Mouse (Mus musculus) stomach, embryonic 15.5 days (tissue): ENCODE data around the gene Dynlt3. TPM values are rescaled to one million over a fixed set of nuclear protein-coding genes. Genes with fewer than 3 reads are reported as not detected.
"Not testable (repeated sequence)": the region's sequence is repeated elsewhere in the genome, so short reads cannot be mapped to it uniquely, and the experiment has no call there.

ENCODE experiments used
- ATAC-seq: fragments of 200-750 bp; cut with Nextera tagmentation; 2 replicates; pipeline ENCODE4 v1.8.0; 2017; ENCODE audit warnings: low read depth, moderate number of reproducible peaks, moderate TSS enrichment; ENCODE audit not compliant: insufficient read depth, low FRiP score
- H3K27ac ChIP-seq: fragments of 300-500 bp; sonication (generic); 2 replicates; pipeline ENCODE4 v1.5.1; 2015; ENCODE audit warnings: mild to moderate bottlenecking, inconsistent platforms
- H3K27me3 ChIP-seq: fragments of 300-500 bp; sonication (generic); replicated peaks from 2 replicates; pipeline ENCODE4 v1.6.1; 2015; ENCODE audit warnings: inconsistent platforms
- H3K36me3 ChIP-seq: fragments of 300-500 bp; sonication (generic); 2 replicates; pipeline ENCODE4 v1.6.1; 2015; ENCODE audit warnings: inconsistent platforms
- H3K4me1 ChIP-seq: fragments of 300-500 bp; sonication (generic); 2 replicates; pipeline ENCODE4 v1.6.1; 2015; ENCODE audit warnings: inconsistent platforms
- H3K4me2 ChIP-seq: fragments of 300-500 bp; sonication (generic); 2 replicates; pipeline ENCODE4 v1.6.1; 2015; ENCODE audit warnings: mild to moderate bottlenecking, inconsistent platforms
- H3K4me3 ChIP-seq: fragments of 300-500 bp; sonication (generic); replicated peaks from 2 replicates; pipeline ENCODE4 v1.5.1; 2015; ENCODE audit warnings: inconsistent platforms
- H3K9ac ChIP-seq: fragments of 300-500 bp; sonication (generic); 2 replicates; pipeline ENCODE4 v1.6.1; 2015; ENCODE audit warnings: inconsistent platforms
- H3K9me3 ChIP-seq: fragments of 300-500 bp; sonication (generic); 2 replicates; pipeline ENCODE4 v1.6.1; 2016; ENCODE audit warnings: inconsistent platforms
- WGBS: fragments of 180-500 bp; shearing (Covaris S2); methylation state at CpG from one replicate; pipeline ENCODE4 v1.1.7; 2015; 5-methylcytosine and 5-hydroxymethylcytosine counted together
- polyA plus RNA-seq: library from polyadenylated mRNA; unstranded; fragments of >200 nt; fragmentation: Nextera tagmentation; extraction: Ambion mirVana; gene quantifications from 2 replicates; pipeline ENCODE4 v1.2.1, GENCODE M21; 2015

Dynlt3 gene
- 70.2 and 77.6 TPM in 2 replicates for polyA plus RNA-seq

DNA sequence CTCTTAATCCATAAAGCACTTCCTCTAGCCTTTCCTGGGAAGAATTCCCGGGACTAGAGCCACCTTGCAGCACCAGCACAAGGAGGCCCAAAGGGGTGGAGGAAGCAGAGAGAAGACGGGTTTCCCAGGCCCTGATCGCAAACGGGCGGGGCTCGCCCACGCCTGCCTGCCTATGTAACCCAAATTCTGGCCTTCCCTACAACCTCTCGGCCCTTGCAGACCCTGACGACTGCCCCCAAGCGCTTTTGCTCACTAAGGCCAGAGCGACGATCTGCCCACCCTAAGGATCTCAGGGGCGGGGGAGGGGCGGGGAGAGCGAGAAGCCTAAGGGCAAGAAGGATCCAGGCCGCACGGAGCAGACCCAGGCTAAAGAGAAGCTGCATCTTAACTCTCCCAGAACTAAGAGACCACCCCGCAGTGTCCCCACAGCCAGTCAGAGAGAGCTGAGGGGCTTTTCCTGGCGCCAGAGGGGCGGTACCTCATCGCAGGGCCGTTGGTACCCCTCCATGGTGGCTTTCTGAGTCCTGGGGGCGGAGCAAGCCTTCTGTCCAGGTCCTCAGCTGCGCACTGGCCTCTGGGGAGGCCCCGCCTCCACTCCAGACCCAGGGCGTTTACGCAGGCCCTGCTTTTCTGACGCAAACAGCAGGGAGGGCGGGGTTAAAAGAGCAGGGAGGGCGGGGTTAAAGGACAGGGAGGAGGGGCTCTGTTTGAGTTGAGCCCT lies at the start of gene Dynlt3:
TSS of gene Dynlt3 (minus strand) at position 613 of the 721 bp plus-strand sequence.
- Histone ChIP-seq H3K36me3 (no peaks in the 10 kb centered on the region), H3K9me3 (no peaks in the 10 kb centered on the region), H3K27ac (peak within 1 kb of the TSS; percentile 86), H3K9ac (peak within 1 kb of the TSS; percentile 22; the same call in 1 of the 2 replicates), H3K27me3 (no peaks in the 10 kb centered on the region), H3K4me3 (peak within 1 kb of the TSS; percentile 51), H3K4me2 (peak within 1 kb of the TSS; percentile 41), H3K4me1 (no peaks in the 10 kb centered on the region)
- 9% methylated on average over 30 of the region's 30 CpGs for WGBS
- peak; percentile 98 for ATAC-seq

- 86% methylated on average over 3 of the region's 3 CpGs for WGBS
- Histone ChIP-seq H3K4me3 (no peak overlapping the region), H3K9me3 (no peaks in the 10 kb centered on the region), H3K27ac (no peak overlapping the region), H3K36me3 (no peaks in the 10 kb centered on the region), H3K9ac (no peak overlapping the region), H3K4me2 (no peak overlapping the region), H3K27me3 (no peaks in the 10 kb centered on the region), H3K4me1 (no peaks in the 10 kb centered on the region)
- no peak for ATAC-seq
Observed at GRCm38 (mm10) chrX:9699815-9700214, 37.0 kb upstream of the Dynlt3 start.

DNA sequence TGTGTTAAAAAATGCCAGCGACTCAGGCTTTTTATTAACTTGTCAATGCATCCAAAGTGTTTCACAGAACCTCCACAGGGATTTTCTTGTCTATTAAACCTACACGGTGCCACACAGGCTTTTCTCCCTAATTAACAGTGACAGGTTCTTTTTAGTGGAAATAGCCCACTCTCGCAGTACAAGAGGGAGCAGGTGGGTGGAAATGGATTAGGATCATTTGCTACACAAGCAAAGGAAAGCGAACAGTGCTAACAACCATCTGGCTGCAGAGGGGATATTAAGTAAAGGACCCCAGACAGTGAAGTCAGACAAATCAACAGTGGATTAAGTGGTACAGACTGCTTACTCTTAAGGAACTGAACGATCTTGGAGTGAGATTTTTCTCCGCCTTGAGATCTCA lies 33.2 kb upstream of the Dynlt3 start:
- Histone ChIP-seq H3K36me3 (no peaks in the 10 kb centered on the region), H3K4me1 (no peaks in the 10 kb centered on the region), H3K27me3 (no peaks in the 10 kb centered on the region), H3K4me3 (no peak overlapping the region), H3K4me2 (no peak overlapping the region), H3K9ac (no peak overlapping the region), H3K9me3 (no peaks in the 10 kb centered on the region), H3K27ac (no peak overlapping the region)
- no peak for ATAC-seq
- WGBS, result 78% methylated on average over 6 of the region's 6 CpGs

DNA sequence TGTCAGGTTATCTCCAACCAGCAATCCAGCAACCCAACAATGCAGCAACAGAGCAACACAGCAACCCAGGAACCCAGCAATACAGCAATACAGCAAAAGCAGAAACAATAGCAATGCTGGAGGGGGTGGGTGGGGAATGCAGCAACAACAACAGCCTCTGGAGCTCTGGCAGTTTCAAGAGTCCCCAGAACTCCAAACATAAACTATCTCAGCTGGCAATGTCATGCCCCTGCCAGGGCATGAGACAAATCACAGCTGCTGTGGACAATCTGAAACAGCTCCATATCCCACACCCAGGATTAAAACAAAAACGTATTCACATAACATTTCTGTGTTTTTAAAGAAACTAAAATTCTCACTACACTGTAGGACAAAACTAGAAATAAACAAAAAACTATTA lies 9.2 kb upstream of the Dynlt3 start:
- Histone ChIP-seq H3K27ac (no peak overlapping the region), H3K4me2 (no peak overlapping the region), H3K4me1 (no peaks in the 10 kb centered on the region), H3K36me3 (no peaks in the 10 kb centered on the region), H3K9me3 (no peaks in the 10 kb centered on the region), H3K4me3 (no peak overlapping the region), H3K27me3 (no peaks in the 10 kb centered on the region), H3K9ac (no peak overlapping the region)
- 48% methylated on average over 1 of the region's 1 CpGs for WGBS
- no peak for ATAC-seq

DNA sequence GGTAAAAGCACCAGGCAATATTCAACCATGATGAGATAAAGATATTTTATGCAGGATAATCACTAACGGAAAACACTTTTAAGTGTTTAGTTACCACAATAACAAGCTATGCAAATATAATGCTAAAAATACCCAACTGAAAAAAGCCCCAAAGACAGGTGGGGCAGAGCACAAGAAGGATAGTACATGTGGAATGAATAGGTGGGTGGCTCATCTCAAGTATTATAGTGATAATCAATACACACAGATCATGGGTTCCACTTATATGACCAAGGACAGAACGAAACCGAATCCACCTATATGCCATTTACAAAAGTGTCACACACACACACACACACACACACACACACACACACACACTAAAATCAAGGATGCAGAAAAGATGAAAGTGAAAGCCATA lies 8.6 kb upstream of the Dynlt3 start:
- no peak for ATAC-seq
- no peaks in the 10 kb centered on the region for H3K36me3 ChIP-seq
- no peaks in the 10 kb centered on the region for H3K9me3 ChIP-seq
- H3K4me2 ChIP-seq, result no peak overlapping the region
- WGBS, result 78% methylated on average over 3 of the region's 3 CpGs
- H3K4me3 ChIP-seq, result no peak overlapping the region
- H3K4me1 ChIP-seq, result no peaks in the 10 kb centered on the region
- H3K27me3 ChIP-seq, result no peaks in the 10 kb centered on the region
- no peak overlapping the region for H3K27ac ChIP-seq
- no peak overlapping the region for H3K9ac ChIP-seq

DNA sequence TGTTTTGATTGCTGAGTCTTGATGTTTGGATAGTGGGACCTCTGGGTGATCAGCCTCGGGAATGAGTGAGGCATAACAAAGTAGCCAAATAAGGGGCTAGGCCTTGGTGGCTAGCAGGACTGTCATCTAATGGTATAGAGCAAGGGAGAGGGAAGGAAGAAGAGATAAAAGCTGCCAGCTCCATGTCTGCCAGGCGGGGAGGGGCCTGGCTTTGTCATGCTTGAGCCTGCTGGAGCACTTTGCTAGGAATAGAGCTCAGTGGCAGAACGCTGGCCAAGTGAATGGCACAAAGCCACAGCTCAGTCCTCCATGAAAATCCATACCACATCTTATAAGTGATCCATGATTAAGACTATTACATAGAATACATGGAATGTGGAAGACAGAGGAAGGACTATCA lies 10.0 kb downstream of the Dynlt3 start:
- no peaks in the 10 kb centered on the region for H3K36me3 ChIP-seq
- no peak overlapping the region for H3K27ac ChIP-seq
- no peak overlapping the region for H3K4me2 ChIP-seq
- WGBS, result 72% methylated on average over 3 of the region's 3 CpGs
- H3K9me3 ChIP-seq, result no peaks in the 10 kb centered on the region
- no peak overlapping the region for H3K4me3 ChIP-seq
- H3K27me3 ChIP-seq, result no peaks in the 10 kb centered on the region
- no peak for ATAC-seq
- H3K9ac ChIP-seq, result no peak overlapping the region
- H3K4me1 ChIP-seq, result no peaks in the 10 kb centered on the region

DNA sequence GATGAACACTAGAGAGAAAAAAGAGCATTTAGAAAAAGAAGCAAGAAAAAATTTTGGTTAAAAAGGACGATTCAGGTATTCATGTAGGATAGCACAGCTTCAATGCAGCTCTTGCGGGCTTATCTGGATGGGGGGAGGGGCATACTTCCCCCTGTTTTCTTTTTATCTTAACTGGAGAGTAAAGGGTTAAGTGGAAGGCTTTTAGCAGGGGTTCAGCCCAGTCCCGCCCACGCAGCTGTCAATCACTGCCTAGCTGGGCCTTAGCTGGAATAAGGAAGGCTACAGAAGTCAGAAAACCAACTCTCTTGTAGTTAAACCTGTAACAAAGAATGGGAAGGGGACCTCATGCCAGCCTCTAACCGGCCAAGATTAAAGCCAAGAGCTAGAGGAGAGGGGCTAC lies 22.2 kb downstream of the Dynlt3 start:
- not testable (repeated sequence) for H3K27ac ChIP-seq, H3K4me1 ChIP-seq, H3K4me2 ChIP-seq, H3K9me3 ChIP-seq, ATAC-seq, H3K4me3 ChIP-seq, H3K36me3 ChIP-seq, H3K9ac ChIP-seq, H3K27me3 ChIP-seq
- WGBS, result 68% methylated on average over 5 of the region's 5 CpGs

- whole genome bisulfite sequencing, result 57% methylated on average over 2 of the region's 2 CpGs
- not testable (repeated sequence) for H3K27ac ChIP-seq, H3K4me3 ChIP-seq, H3K36me3 ChIP-seq, H3K4me2 ChIP-seq, H3K27me3 ChIP-seq, ATAC-seq, H3K4me1 ChIP-seq, H3K9ac ChIP-seq, H3K9me3 ChIP-seq
Observed at GRCm38 (mm10) chrX:9640126-9640525, 22.7 kb downstream of the Dynlt3 start.

Other genes with a start within 250 kb of the Dynlt3 start
- 6.4 and 7.0 TPM in 2 replicates for gene Cybb, start 175.2 kb downstream of the Dynlt3 start, polyA plus RNA-seq
- gene H2al1o, start 90.6 kb downstream of the Dynlt3 start, polyA plus RNA-seq, result not detected in 2 replicates
- gene Hypm, start 183.9 kb upstream of the Dynlt3 start, polyA plus RNA-seq, result not detected in 2 replicates
- not detected in 2 replicates for gene H2al3, start 186.7 kb upstream of the Dynlt3 start, polyA plus RNA-seq
- gene Sytl5, start 222.6 kb upstream of the Dynlt3 start, polyA plus RNA-seq, result 3.2 and 4.3 TPM in 2 replicates